Comparison of ENCODE assay signal across 9 mouse cellular contexts in genomic region chr2:104002711-104003413, GRCm38 (mm10). TPM values are rescaled to one million over a fixed set of nuclear protein-coding genes. Genes with fewer than 3 reads are reported as not detected.
DNase-seq lines count a peak whose midpoint lies in the region; ATAC-seq and TF ChIP-seq lines count a peak whose summit lies in the region.
"Had no signal": no experiment of that assay in that cellular context is flagged by ENCODE, and none has a peak within 500 bp of the region (broad histone marks: within the 10 kb centered on the region; RNA-seq: fewer than 3 reads in every experiment).

No protein-coding gene starts in this region.

- H3K9ac ChIP-seq in kidney, embryonic 14.5 days (ENCODE audit: low read depth, low read length), result no peak overlapping the region
- H3K9ac ChIP-seq in hindbrain, embryonic 16.5 days (ENCODE audit: low read depth, low read length), result no peak overlapping the region
- H3K9ac ChIP-seq in limb, embryonic 14.5 days (ENCODE audit: low read depth, low read length, severe bottlenecking), result no peak overlapping the region
- H3K9ac ChIP-seq in neural tube, embryonic 13.5 days, result no peak overlapping the region
- H3K9ac ChIP-seq: stomach, embryonic 15.5 days had no signal

- no peak for ATAC-seq in kidney, embryonic 14.5 days (ENCODE audit: low FRiP score, low TSS enrichment)
- peak; percentile 80 for ATAC-seq in hindbrain, embryonic 16.5 days
- no peak for ATAC-seq in limb, embryonic 14.5 days (ENCODE audit: low FRiP score, low read depth)
- ATAC-seq in neural tube, embryonic 13.5 days (ENCODE audit: low read depth), result peak; percentile 71; the same call in 1 of the 2 replicates

- no peaks in the 10 kb centered on the region for H3K27me3 ChIP-seq in kidney, embryonic 14.5 days (ENCODE audit: control insufficient read depth, insufficient read depth, low read length)
- H3K27me3 ChIP-seq in hindbrain, embryonic 16.5 days (replicated peaks; ENCODE audit: control insufficient read depth, insufficient read depth, low read length), result no peaks in the 10 kb centered on the region
- H3K27me3 ChIP-seq in limb, embryonic 14.5 days (ENCODE audit: control insufficient read depth, insufficient read depth, low read length), result no peaks in the 10 kb centered on the region
- peaks cover 6% of the 10 kb centered on the region; the same call in 1 of the 2 replicates for H3K27me3 ChIP-seq in neural tube, embryonic 13.5 days
- H3K27me3 ChIP-seq: stomach, embryonic 15.5 days had no signal

- H3K4me3 ChIP-seq in kidney, embryonic 14.5 days (ENCODE audit: low read length), result no peak overlapping the region
- no peak overlapping the region for H3K4me3 ChIP-seq in hindbrain, embryonic 16.5 days (ENCODE audit: low read length)
- H3K4me3 ChIP-seq in limb, embryonic 14.5 days (replicated peaks; ENCODE audit: low read length), result no peak overlapping the region
- H3K4me3 ChIP-seq in neural tube, embryonic 13.5 days, result no peak overlapping the region
- H3K4me3 ChIP-seq: stomach, embryonic 15.5 days had no signal

- WGBS in kidney, embryonic 14.5 days, result 35% methylated on average over 16 of the region's 16 CpGs
- WGBS in hindbrain, embryonic 16.5 days, result 35% methylated on average over 16 of the region's 16 CpGs
- 29% methylated on average over 16 of the region's 16 CpGs for whole genome bisulfite sequencing in limb, embryonic 14.5 days
- WGBS in neural tube, embryonic 13.5 days, result 34% methylated on average over 16 of the region's 16 CpGs

- H3K9me3 ChIP-seq in kidney, embryonic 14.5 days (ENCODE audit: control insufficient read depth, low read length), result no peaks in the 10 kb centered on the region
- H3K9me3 ChIP-seq in hindbrain, embryonic 16.5 days (ENCODE audit: control insufficient read depth, low read length), result no peaks in the 10 kb centered on the region
- no peaks in the 10 kb centered on the region for H3K9me3 ChIP-seq in limb, embryonic 14.5 days (ENCODE audit: control insufficient read depth, low read length)
- H3K9me3 ChIP-seq in neural tube, embryonic 13.5 days, result no peaks in the 10 kb centered on the region
- H3K9me3 ChIP-seq: stomach, embryonic 15.5 days had no signal

- H3K4me1 ChIP-seq in kidney, embryonic 14.5 days (ENCODE audit: control insufficient read depth, insufficient read depth, low read length), result no peaks in the 10 kb centered on the region
- H3K4me1 ChIP-seq in hindbrain, embryonic 16.5 days (ENCODE audit: control insufficient read depth, insufficient read depth, low read depth, low read length), result no peaks in the 10 kb centered on the region
- no peaks in the 10 kb centered on the region for H3K4me1 ChIP-seq in limb, embryonic 14.5 days (ENCODE audit: control insufficient read depth, insufficient read depth, low read length)
- no peaks in the 10 kb centered on the region for H3K4me1 ChIP-seq in neural tube, embryonic 13.5 days (replicated peaks)
- H3K4me1 ChIP-seq: stomach, embryonic 15.5 days had no signal

- H3K4me2 ChIP-seq in kidney, embryonic 14.5 days (replicated peaks; ENCODE audit: low read depth, low read length), result no peak overlapping the region
- H3K4me2 ChIP-seq in hindbrain, embryonic 16.5 days (ENCODE audit: low read length), result no peak overlapping the region
- no peak overlapping the region for H3K4me2 ChIP-seq in limb, embryonic 14.5 days (replicated peaks; ENCODE audit: low read depth, low read length, severe bottlenecking)
- H3K4me2 ChIP-seq in neural tube, embryonic 13.5 days, result no peak overlapping the region
- H3K4me2 ChIP-seq: stomach, embryonic 15.5 days had no signal

- peak; percentile 38 for DNase-seq in kidney, adult 18-20 months
- peak; percentile 38 to 46 for DNase-seq in adrenal gland, adult 18-20 months (ENCODE audit: low spot score in 2 of 2)
- DNase-seq in embryo, embryonic 11.5 days (ENCODE audit: low read depth, low spot score), result peak; percentile 35
- DNase-seq in limb, embryonic 14.5 days (ENCODE audit: low spot score), result peak; percentile 10
- peak; percentile 52 for DNase-seq in thymus, postnatal 14 days

- TF ChIP-seq POLR2A in limb, embryonic 14.5 days (IDR thresholded peaks at IDR 0.05; ENCODE audit: borderline replicate concordance, extremely low read depth, insufficient read depth, insufficient read length), result no peak

- no peaks in the 10 kb centered on the region for H3K36me3 ChIP-seq in kidney, embryonic 14.5 days (ENCODE audit: control insufficient read depth, insufficient read depth, low read length)
- no peaks in the 10 kb centered on the region for H3K36me3 ChIP-seq in hindbrain, embryonic 16.5 days (ENCODE audit: control insufficient read depth, insufficient read depth, low read length)
- H3K36me3 ChIP-seq in limb, embryonic 14.5 days (ENCODE audit: control insufficient read depth, insufficient read depth, low read length), result no peaks in the 10 kb centered on the region
- no peaks in the 10 kb centered on the region for H3K36me3 ChIP-seq in neural tube, embryonic 13.5 days
- H3K36me3 ChIP-seq: stomach, embryonic 15.5 days had no signal

- no peak overlapping the region for H3K27ac ChIP-seq in kidney, embryonic 14.5 days (ENCODE audit: low read depth, low read length)
- H3K27ac ChIP-seq in hindbrain, embryonic 16.5 days (ENCODE audit: low read depth, low read length), result no peak overlapping the region
- H3K27ac ChIP-seq in limb, embryonic 14.5 days (replicated peaks; ENCODE audit: low read depth, low read length), result no peak overlapping the region
- no peak overlapping the region for H3K27ac ChIP-seq in neural tube, embryonic 13.5 days (replicated peaks)
- H3K27ac ChIP-seq: stomach, embryonic 15.5 days had no signal

RNA-seq across cellular contexts. Expression of gene Fbxo3, which starts 24.7 kb away (rescaled TPM):
- 41.5 and 54.4 TPM in 2 replicates for polyA plus RNA-seq in kidney, embryonic 14.5 days (2014; fragmentation: Nextera tagmentation; extraction: Ambion mirVana)
- total RNA-seq in adrenal gland, adult 18-20 months (2021), result 10 to 100 TPM; 56.0 to 80.7 TPM
- 74.0 and 77.8 TPM in 2 replicates for polyA plus RNA-seq in hindbrain, embryonic 16.5 days (2015; fragmentation: Nextera tagmentation; extraction: Ambion mirVana)
- 35.9 and 40.1 TPM in 2 replicates for polyA plus RNA-seq in limb, embryonic 14.5 days (2012; rRNA removed)
- polyA plus RNA-seq in limb, embryonic 14.5 days (2014; fragmentation: Nextera tagmentation; extraction: Ambion mirVana), result 47.6 and 52.0 TPM in 2 replicates
- 61.0 and 67.1 TPM in 2 replicates for polyA plus RNA-seq in neural tube, embryonic 13.5 days (2015; fragmentation: Nextera tagmentation; extraction: Ambion mirVana)

RNA-seq across cellular contexts. Expression of gene 4931422A03Rik, which starts 25.3 kb away (rescaled TPM):
- polyA plus RNA-seq in kidney, embryonic 14.5 days (2014; fragmentation: Nextera tagmentation; extraction: Ambion mirVana), result 1.8 and 3.7 TPM in 2 replicates
- total RNA-seq in adrenal gland, adult 18-20 months (2021), result not detected
- 2.3 and 2.8 TPM in 2 replicates for polyA plus RNA-seq in hindbrain, embryonic 16.5 days (2015; fragmentation: Nextera tagmentation; extraction: Ambion mirVana)
- not detected in 2 replicates for polyA plus RNA-seq in limb, embryonic 14.5 days (2012; rRNA removed)
- 2.3 and 3.1 TPM in 2 replicates for polyA plus RNA-seq in limb, embryonic 14.5 days (2014; fragmentation: Nextera tagmentation; extraction: Ambion mirVana)
- 1.1 and 2.4 TPM in 2 replicates for polyA plus RNA-seq in neural tube, embryonic 13.5 days (2015; fragmentation: Nextera tagmentation; extraction: Ambion mirVana)

RNA-seq across cellular contexts. Expression of gene Lmo2, which starts 45.1 kb away (rescaled TPM):
- polyA plus RNA-seq in kidney, embryonic 14.5 days (2014; fragmentation: Nextera tagmentation; extraction: Ambion mirVana), result 33.3 and 36.7 TPM in 2 replicates
- total RNA-seq in adrenal gland, adult 18-20 months (2021), result 10 to 100 TPM; 22.7 to 29.7 TPM
- 30.9 TPM in 2 replicates for polyA plus RNA-seq in hindbrain, embryonic 16.5 days (2015; fragmentation: Nextera tagmentation; extraction: Ambion mirVana)
- 17.8 and 18.1 TPM in 2 replicates for polyA plus RNA-seq in limb, embryonic 14.5 days (2012; rRNA removed)
- polyA plus RNA-seq in limb, embryonic 14.5 days (2014; fragmentation: Nextera tagmentation; extraction: Ambion mirVana), result 17.8 and 19.4 TPM in 2 replicates
- polyA plus RNA-seq in neural tube, embryonic 13.5 days (2015; fragmentation: Nextera tagmentation; extraction: Ambion mirVana), result 58.0 and 59.2 TPM in 2 replicates

Comparison
In these comparisons a context has a peak if more than half of its experiments do, and no peak if none do; other contexts are left out.
1. ATAC-seq: peak in hindbrain, embryonic 16.5 days (single experiment) and neural tube, embryonic 13.5 days (single experiment); none in kidney, embryonic 14.5 days (single experiment) and limb, embryonic 14.5 days (single experiment).
2. Peak in every context shown above with its lines, with median percentiles within 50 percentile points of each other: DNase-seq.